Mouse (Mus musculus) spleen, adult 2 months (tissue): ENCODE data around the gene Gm5089. TPM values are rescaled to one million over a fixed set of nuclear protein-coding genes. Genes with fewer than 3 reads are reported as not detected.
"Not testable (repeated sequence)": the region's sequence is repeated elsewhere in the genome, so short reads cannot be mapped to it uniquely, and the experiment has no call there.

Experiments used
- DNase-seq, 2 experiments: peaks; one replicate each; pipeline versions ENCODE4 v3.0.0 to v3.0.0-alpha.2; 2012 to 2021; ENCODE audit warnings: low spot score in 2 of 2, low read depth in 1 of 2
- H3K27ac ChIP-seq: fragments of 200-500 bp; 2 replicates; pipeline ENCODE4 v1.5.1; 2012; ENCODE audit warnings: low read length, inconsistent platforms; ENCODE audit not compliant: insufficient read depth
- H3K27me3 ChIP-seq: fragments of 200-500 bp; 2 replicates; pipeline ENCODE4 v1.6.1; 2012; ENCODE audit warnings: mild to moderate bottlenecking, moderate library complexity, low read length, inconsistent platforms; ENCODE audit not compliant: control insufficient read depth, insufficient read depth
- H3K36me3 ChIP-seq: fragments of 200-500 bp; 2 replicates; pipeline ENCODE4 v1.6.1; 2012; ENCODE audit warnings: mild to moderate bottlenecking, low read length, inconsistent platforms; ENCODE audit not compliant: control insufficient read depth, insufficient read depth
- H3K4me1 ChIP-seq: fragments of 200-500 bp; 2 replicates; pipeline ENCODE4 v1.6.1; 2011; ENCODE audit warnings: inconsistent platforms; ENCODE audit not compliant: control insufficient read depth, insufficient read depth, insufficient read length
- H3K4me3 ChIP-seq: fragments of 200-500 bp; 2 replicates; pipeline ENCODE4 v1.5.1; 2011; ENCODE audit warnings: mild to moderate bottlenecking, inconsistent platforms; ENCODE audit not compliant: insufficient read depth, insufficient read length; ENCODE audit errors: extremely low read depth
- CTCF ChIP-seq: fragments of 200-500 bp; IDR thresholded peaks from 2 replicates; pipeline ENCODE4 v1.5.1; 2011; ENCODE audit warnings: mild to moderate bottlenecking, inconsistent platforms; ENCODE audit not compliant: insufficient read depth, insufficient read length, insufficient replicate concordance; ENCODE audit errors: extremely low read depth
- POLR2A ChIP-seq: fragments of 200-500 bp; IDR thresholded peaks from 2 replicates; pipeline ENCODE4 v1.6.1; 2011; ENCODE audit warnings: low read depth, low read length, inconsistent platforms
- WGBS: fragments of 180-500 bp; shearing (Covaris S2); methylation state at CpG from one replicate; pipeline ENCODE4 v1.1.7; 2018; 5-methylcytosine and 5-hydroxymethylcytosine counted together
- polyA plus RNA-seq: library from polyadenylated mRNA; depleted of rRNA; stranded (reverse); fragments of >200 nt; gene quantifications from 2 replicates; pipeline ENCODE4 v1.2.3, GENCODE M21; 2012

The Gm5089 gene
- polyA plus RNA-seq, 1 experiment: not detected

GRCm38 (mm10) chr14:122466756-122467362, 15.9 kb upstream of the Gm5089 start:
- TF ChIP-seq CTCF: no peak
- Histone ChIP-seq H3K36me3 (no peaks in the 10 kb centered on the region), H3K4me1 (peaks cover 12% of the 10 kb centered on the region), H3K27me3 (peaks cover 37% of the 10 kb centered on the region), H3K27ac (no peak overlapping the region), H3K4me3 (no peak overlapping the region)
- 52% methylated on average over 7 of the region's 7 CpGs for WGBS
- no peak for DNase-seq

DNA sequence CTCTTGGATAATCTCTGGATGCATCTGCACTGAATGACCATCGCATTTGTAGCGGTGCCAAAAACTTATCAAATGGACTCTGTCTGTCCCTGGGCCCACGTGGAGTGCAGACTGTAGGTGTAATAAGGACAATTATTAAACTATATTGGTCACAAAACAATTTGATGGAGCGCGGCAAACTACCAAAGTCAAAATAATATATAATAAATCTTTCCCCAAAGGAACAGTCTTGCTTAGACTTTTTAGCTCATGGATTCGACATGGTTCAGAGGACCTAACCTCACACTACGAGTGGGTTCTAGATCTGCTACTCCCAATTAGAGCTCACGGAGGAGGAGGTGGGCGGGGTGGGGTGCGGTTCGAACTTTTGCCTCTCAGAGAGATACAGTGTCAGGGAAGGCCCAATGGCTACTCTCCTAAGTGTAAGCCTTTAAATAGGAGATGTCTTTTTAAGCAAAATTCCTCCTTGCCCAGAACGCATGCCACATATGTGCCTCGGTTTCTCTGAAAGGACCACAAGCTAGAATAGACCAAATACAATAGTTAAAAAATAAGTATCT, 15.1 kb upstream of the Gm5089 start:
- Histone ChIP-seq H3K27ac (no peak overlapping the region), H3K36me3 (no peaks in the 10 kb centered on the region), H3K4me1 (peaks cover 12% of the 10 kb centered on the region), H3K4me3 (no peak overlapping the region), H3K27me3 (peaks cover 38% of the 10 kb centered on the region)
- 31% methylated on average over 13 of the region's 13 CpGs for WGBS
- TF ChIP-seq POLR2A (no peak), CTCF (no peak)
- DNase-seq: no peak

DNA sequence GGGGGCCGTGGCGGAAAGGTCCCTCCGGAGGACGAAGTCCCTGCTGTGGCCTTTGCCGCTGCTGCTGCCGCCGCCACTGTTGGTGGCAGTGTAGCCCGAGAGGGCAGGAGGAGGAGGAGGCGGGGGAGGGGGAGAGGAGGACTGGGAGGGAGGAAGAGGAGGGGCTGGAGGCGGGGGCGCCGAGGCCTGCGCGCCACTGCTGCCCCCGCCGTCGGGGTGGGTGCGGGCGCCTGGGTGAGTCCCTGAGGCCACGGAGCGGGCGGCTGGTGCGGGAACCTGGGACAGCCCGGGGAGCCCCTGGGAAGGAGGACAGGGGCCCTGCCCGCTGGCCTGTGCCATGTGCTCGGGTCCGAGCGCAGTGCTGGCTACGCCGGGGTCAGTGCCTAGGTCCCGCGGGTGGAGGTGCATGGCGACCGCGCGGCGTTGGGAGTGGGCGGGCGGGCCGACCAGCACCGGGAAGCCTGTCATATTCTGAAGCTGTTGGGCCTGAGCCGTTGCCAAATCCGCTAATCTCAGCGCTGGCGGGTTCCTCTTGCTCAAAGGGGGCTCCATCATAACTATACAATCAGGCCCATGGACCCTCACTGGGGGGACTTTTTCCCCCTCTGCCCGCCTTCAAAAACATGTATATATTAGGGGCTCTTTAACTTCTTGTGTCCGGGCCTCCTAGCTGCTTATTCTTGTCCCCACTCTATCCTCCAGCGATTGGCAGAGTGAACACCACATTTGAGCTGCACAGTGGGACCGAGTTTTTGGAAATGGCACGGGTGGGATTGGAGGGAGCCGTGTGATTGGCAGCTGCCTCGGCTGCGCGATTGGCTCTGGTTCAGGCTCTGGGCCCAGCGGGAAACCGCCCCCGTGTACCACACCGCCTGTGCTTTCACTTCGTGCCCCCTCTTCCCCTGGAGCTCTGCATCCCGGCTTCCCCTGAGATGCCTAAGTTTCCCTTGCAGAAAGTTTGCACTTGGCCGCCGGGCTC, 14.1 kb upstream of the Gm5089 start, which contains the start of gene Zic5:
TSS of gene Zic5 (minus strand) at position 915 of the 979 bp plus-strand sequence.
- H3K27ac ChIP-seq: no peak within 1 kb of the TSS
- peak within 1 kb of the TSS; percentile 46; the same call in 1 of the 2 replicates for H3K4me3 ChIP-seq
- WGBS: 2% methylated on average over 61 of the region's 62 CpGs
- TF ChIP-seq POLR2A (no peak), CTCF (no peak)
- H3K36me3 ChIP-seq: no peaks in the 10 kb centered on the region
- peaks cover 38% of the 10 kb centered on the region for H3K27me3 ChIP-seq
- DNase-seq: no peak
- H3K4me1 ChIP-seq: peaks cover 12% of the 10 kb centered on the region

DNA sequence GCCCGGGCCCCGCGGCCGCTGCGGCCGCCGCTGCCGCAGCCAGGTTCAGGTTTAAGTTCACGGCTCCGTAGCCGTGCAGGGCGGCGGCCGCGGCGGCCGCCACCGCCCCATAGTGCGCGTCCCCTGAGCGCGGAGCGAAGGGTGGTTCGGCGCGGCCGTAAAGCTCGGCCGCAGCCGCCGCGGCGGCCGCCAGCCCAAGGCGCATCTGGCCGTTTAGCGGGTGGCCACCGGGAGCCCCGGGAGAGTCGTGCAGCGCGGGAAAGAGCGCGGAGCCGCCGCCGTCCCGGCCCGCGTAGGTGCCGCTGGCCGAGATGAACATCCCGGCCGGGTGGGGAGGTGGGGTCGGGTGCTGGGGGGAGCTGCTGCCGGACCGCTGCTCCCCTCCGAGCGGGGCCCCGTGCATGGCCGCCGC, 13.4 kb upstream of the Gm5089 start:
- Histone ChIP-seq H3K27me3 (peaks cover 40% of the 10 kb centered on the region), H3K4me1 (peaks cover 12% of the 10 kb centered on the region), H3K4me3 (peak overlapping the region; percentile 46), H3K27ac (no peak overlapping the region), H3K36me3 (no peaks in the 10 kb centered on the region)
- DNase-seq: no peak
- TF ChIP-seq POLR2A: no peak
- under 1% methylated on average over 61 of the region's 62 CpGs for WGBS

DNA sequence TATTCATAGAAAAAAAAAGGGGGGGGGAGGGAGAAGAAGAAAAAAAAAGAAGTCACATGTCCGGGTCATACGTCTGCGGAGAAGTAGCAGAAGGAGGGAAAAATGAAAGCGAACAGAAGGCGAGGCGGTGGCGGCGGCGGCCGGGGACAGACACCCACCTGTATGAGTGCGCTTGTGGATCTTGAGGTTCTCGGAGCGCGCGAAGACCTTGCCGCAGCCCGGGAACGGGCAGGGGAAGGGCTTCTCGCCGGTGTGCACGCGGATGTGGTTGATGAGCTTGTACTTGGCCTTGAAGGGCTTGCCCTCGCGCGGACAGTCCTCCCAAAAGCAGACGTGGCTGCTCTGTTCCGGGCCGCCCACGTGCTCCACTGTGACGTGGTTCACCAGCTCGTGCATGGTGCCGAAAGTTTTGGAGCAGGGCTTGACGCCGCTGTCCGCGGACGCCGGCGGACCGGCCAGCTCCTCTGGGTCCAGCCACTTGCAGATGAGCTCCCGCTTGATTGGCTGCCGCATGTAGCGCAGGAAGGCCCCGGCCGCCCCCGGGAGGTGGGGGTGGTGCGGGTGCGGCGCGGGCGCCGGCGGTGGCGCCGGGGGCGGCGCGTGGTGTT, 12.9 kb upstream of the Gm5089 start:
- not testable (repeated sequence) for DNase-seq, H3K27ac ChIP-seq, H3K36me3 ChIP-seq
- H3K4me1 ChIP-seq: peaks cover 12% of the 10 kb centered on the region
- WGBS: 1% methylated on average over 57 of the region's 58 CpGs
- peaks cover 35% of the 10 kb centered on the region for H3K27me3 ChIP-seq
- H3K4me3 ChIP-seq: peak overlapping the region; percentile 46

- peak overlapping the region; percentile 46; the same call in 1 of the 2 replicates for H3K4me3 ChIP-seq
- DNase-seq: no peak
- H3K27ac ChIP-seq: no peak overlapping the region
- TF ChIP-seq POLR2A: no peak
- TF ChIP-seq CTCF: no peak
- H3K36me3 ChIP-seq: no peaks in the 10 kb centered on the region
- peaks cover 34% of the 10 kb centered on the region for H3K27me3 ChIP-seq
- 9% methylated on average over 40 of the region's 40 CpGs for WGBS
- H3K4me1 ChIP-seq: peaks cover 12% of the 10 kb centered on the region
Measured at GRCm38 (mm10) chr14:122463080-122463691, 12.3 kb upstream of the Gm5089 start.
